Mouse (Mus musculus): ENCODE measurements around the gene Ccnk.

DNA sequence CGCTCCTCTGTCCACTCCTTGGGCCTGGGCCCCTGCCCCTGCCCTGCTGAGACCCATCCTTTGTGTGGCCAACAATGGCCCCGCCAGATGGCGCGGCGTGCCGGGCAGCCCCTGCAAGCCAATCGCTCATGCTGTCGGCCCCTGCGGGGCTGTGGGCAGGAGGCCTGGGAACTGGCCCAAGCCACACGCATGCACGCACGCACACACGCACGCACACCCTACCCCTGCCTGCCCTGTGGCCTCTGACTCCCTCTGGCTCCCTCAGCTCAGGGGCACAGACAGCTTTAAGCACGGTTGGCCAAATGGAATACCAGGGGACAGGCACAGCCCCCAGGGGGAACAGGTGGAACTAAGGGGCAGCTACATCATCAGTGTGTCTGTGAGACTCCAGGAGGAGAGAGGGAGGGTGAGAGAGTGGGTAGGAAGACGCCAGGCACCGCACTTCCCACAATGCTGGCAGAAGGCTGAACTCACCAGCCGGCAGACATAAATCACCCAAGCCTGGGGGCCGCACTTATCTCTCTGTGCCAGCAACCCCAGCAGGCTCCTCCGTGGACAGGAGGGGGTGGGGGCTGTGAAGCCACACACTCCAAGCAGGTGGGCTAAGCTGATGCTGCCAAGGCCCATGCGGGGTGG, 61.7 kb downstream of the Ccnk start:
- TF ChIP-seq POLR2A (IDR thresholded peaks at IDR 0.05; ENCODE audit: low read depth, low read length) (no peak), CTCF (IDR thresholded peaks at IDR 0.05; ENCODE audit: extremely low read depth, insufficient read depth, insufficient read length, insufficient replicate concordance) (no peak)
